Mouse (Mus musculus) central nervous system, embryonic 18 days (tissue): ENCODE measurements around the gene Bfsp1. TPM values are rescaled to one million over a fixed set of nuclear protein-coding genes. Genes with fewer than 3 reads are reported as not detected.

Experiments used
- polyA plus RNA-seq: library from polyadenylated mRNA; depleted of rRNA; stranded (reverse); fragments of >200 nt; gene quantifications from 2 replicates; pipeline ENCODE4 v1.2.3, GENCODE M21; 2012; rRNA removed

The Bfsp1 gene
- polyA plus RNA-seq: 1.6 and 2.0 TPM in 2 replicates

GRCm38 (mm10) chr2:143862484-143863231, at the start of gene Bfsp1:
Bfsp1 (minus strand) TSS chr2:143863173.

Other genes starting within 250 kb of the Bfsp1 start
- gene Dstn, start 52.1 kb upstream of the Bfsp1 start, polyA plus RNA-seq: 151 and 161 TPM in 2 replicates
- 47.4 and 65.2 TPM in 2 replicates for gene Rrbp1, start 148.1 kb upstream of the Bfsp1 start, polyA plus RNA-seq
- gene Banf2, start 169.9 kb upstream of the Bfsp1 start, polyA plus RNA-seq: not detected in 2 replicates